Mouse (Mus musculus): ENCODE results near the gene Efl1.

- TF ChIP-seq USF1 (IDR thresholded peaks at IDR 0.05; ENCODE audit: low read depth, low read length) (no peak), ELF1 (IDR thresholded peaks at IDR 0.05; ENCODE audit: low read depth, low read length) (no peak), CTCF (IDR thresholded peaks at IDR 0.05 in 2 of 3, conservative IDR thresholded peaks at IDR 0.05 in 1 of 3; ENCODE audit: control insufficient read depth in 1 of 3, insufficient read depth in 1 of 3, low read depth in 2 of 3, low read length in 3 of 3, poor library complexity in 1 of 3, severe bottlenecking in 1 of 3) (no peak), EP300 (IDR thresholded peaks at IDR 0.05; ENCODE audit: low read depth in 1 of 2, low read length in 2 of 2) (no peak)
Measured at GRCm38 (mm10) chr7:82749239-82749638, 100.8 kb downstream of the Efl1 start.

Data from MEL (cell line).